Mouse (Mus musculus): ENCODE results near the gene Mapk8.

DNA sequence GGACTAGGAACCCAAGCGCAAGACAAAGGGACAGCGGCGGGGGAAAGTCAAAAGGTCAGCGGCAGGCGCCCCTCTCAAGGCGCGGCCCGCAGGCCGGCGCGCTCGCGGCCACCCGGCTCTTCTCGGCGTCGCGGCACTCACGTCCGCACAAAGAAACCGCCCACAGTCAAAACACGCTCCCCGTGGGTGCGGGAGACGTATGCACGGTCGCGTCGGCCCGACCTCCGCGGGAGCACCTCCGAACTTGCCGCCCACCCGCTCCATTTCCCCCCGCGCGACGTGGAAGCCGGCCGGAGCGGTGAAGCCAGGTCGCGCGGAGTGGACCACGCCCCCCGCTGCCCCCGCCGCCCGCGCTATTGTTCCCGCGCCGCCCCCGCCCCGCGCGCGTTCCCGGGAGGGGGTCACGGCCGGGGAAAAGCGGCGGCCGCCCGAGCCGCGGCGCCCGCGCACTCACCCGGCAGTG, 366 bp downstream of the Mapk8 start:
- TF ChIP-seq ZNF384 (IDR thresholded peaks at IDR 0.05; ENCODE audit: low read depth, low read length) (no peak), MAFK (IDR thresholded peaks at IDR 0.05; ENCODE audit: insufficient read depth, low read depth, low read length) (no peak)
